Mouse (Mus musculus) testis, adult 2 months (tissue): Measurements from ENCODE around the gene Cxcl12. TPM values are rescaled to one million over a fixed set of nuclear protein-coding genes. Genes with fewer than 3 reads are reported as not detected.

Experiments
- H3K27ac ChIP-seq: fragments of 200-500 bp; 2 replicates; pipeline ENCODE4 v1.5.1; 2012; ENCODE audit warnings: low read depth, low read length; ENCODE audit not compliant: control insufficient read depth, insufficient read depth
- H3K27me3 ChIP-seq: fragments of 200-500 bp; 2 replicates; pipeline ENCODE4 v1.6.1; 2012; ENCODE audit warnings: mild to moderate bottlenecking, low read length, moderate library complexity; ENCODE audit not compliant: control insufficient read depth, insufficient read depth
- H3K36me3 ChIP-seq: fragments of 200-500 bp; 2 replicates; pipeline ENCODE4 v1.6.1; 2012; ENCODE audit warnings: mild to moderate bottlenecking, low read length; ENCODE audit not compliant: control insufficient read depth, insufficient read depth
- H3K4me1 ChIP-seq: fragments of 200-500 bp; 2 replicates; pipeline ENCODE4 v1.6.1; 2012; ENCODE audit warnings: low read length; ENCODE audit not compliant: control insufficient read depth, insufficient read depth
- H3K4me3 ChIP-seq: fragments of 200-500 bp; 2 replicates; pipeline ENCODE4 v1.5.1; 2012; ENCODE audit warnings: low read depth, mild to moderate bottlenecking, low read length, moderate library complexity, mixed read lengths; ENCODE audit not compliant: control insufficient read depth
- CTCF ChIP-seq: fragments of 200-500 bp; IDR thresholded peaks from 2 replicates; pipeline ENCODE4 v1.5.1; 2012; ENCODE audit warnings: low read depth, mild to moderate bottlenecking, inconsistent platforms, low read length, moderate library complexity; ENCODE audit not compliant: control insufficient read depth, insufficient read depth, insufficient replicate concordance
- POLR2A ChIP-seq: fragments of 200-500 bp; IDR thresholded peaks from 2 replicates; pipeline ENCODE4 v1.6.1; 2012; ENCODE audit warnings: low read depth, mild to moderate bottlenecking, inconsistent platforms, low read length, moderate library complexity; ENCODE audit not compliant: control insufficient read depth
- polyA plus RNA-seq: library from polyadenylated mRNA; depleted of rRNA; stranded (reverse); fragments of >200 nt; gene quantifications from 2 replicates; pipeline ENCODE4 v1.2.3, GENCODE M21; 2012

The Cxcl12 gene
- polyA plus RNA-seq, 1 experiment = 10.4 TPM

- no peak for TF ChIP-seq CTCF
- no peak for TF ChIP-seq POLR2A
- H3K4me1 ChIP-seq = no peaks in the 10 kb centered on the region
- H3K27me3 ChIP-seq = no peaks in the 10 kb centered on the region
- no peak overlapping the region for H3K27ac ChIP-seq
- H3K36me3 ChIP-seq = no peaks in the 10 kb centered on the region
- H3K4me3 ChIP-seq = no peak overlapping the region
Measured at GRCm38 (mm10) chr6:117210086-117210485, 41.8 kb downstream of the Cxcl12 start.

- H3K27me3 ChIP-seq = no peaks in the 10 kb centered on the region
- no peaks in the 10 kb centered on the region for H3K4me1 ChIP-seq
- H3K4me3 ChIP-seq = no peak overlapping the region
- no peaks in the 10 kb centered on the region for H3K36me3 ChIP-seq
- no peak overlapping the region for H3K27ac ChIP-seq
- TF ChIP-seq CTCF (no peak), POLR2A (no peak)
Measured at GRCm38 (mm10) chr6:117210536-117210935, 42.2 kb downstream of the Cxcl12 start.

- no peaks in the 10 kb centered on the region for H3K27me3 ChIP-seq
- no peak for TF ChIP-seq POLR2A
- H3K27ac ChIP-seq = no peak overlapping the region
- H3K4me3 ChIP-seq = no peak overlapping the region
- no peaks in the 10 kb centered on the region for H3K4me1 ChIP-seq
- H3K36me3 ChIP-seq = no peaks in the 10 kb centered on the region
Measured at GRCm38 (mm10) chr6:117214506-117214905, 46.2 kb downstream of the Cxcl12 start.

- no peak overlapping the region for H3K27ac ChIP-seq
- H3K4me1 ChIP-seq = no peaks in the 10 kb centered on the region
- TF ChIP-seq CTCF (no peak), POLR2A (no peak)
- H3K36me3 ChIP-seq = no peaks in the 10 kb centered on the region
- H3K4me3 ChIP-seq = no peak overlapping the region
- H3K27me3 ChIP-seq = no peaks in the 10 kb centered on the region
Measured at GRCm38 (mm10) chr6:117218442-117219299, 50.3 kb downstream of the Cxcl12 start.

- Histone ChIP-seq H3K4me3 (no peak overlapping the region), H3K27ac (no peak overlapping the region)
Measured at GRCm38 (mm10) chr6:117219300-117219680, 51.0 kb downstream of the Cxcl12 start.

GRCm38 (mm10) chr6:117219911-117220481, 51.7 kb downstream of the Cxcl12 start:
- TF ChIP-seq POLR2A (no peak), CTCF (no peak)
- no peak overlapping the region for H3K4me3 ChIP-seq
- H3K4me1 ChIP-seq = no peaks in the 10 kb centered on the region
- no peak overlapping the region for H3K27ac ChIP-seq
- no peaks in the 10 kb centered on the region for H3K36me3 ChIP-seq
- no peaks in the 10 kb centered on the region for H3K27me3 ChIP-seq

More at GRCm38 (mm10) chr6:117219300-117219680, 51.0 kb downstream of the Cxcl12 start:
- H3K4me1 ChIP-seq = no peaks in the 10 kb centered on the region
- no peaks in the 10 kb centered on the region for H3K36me3 ChIP-seq
- H3K27me3 ChIP-seq = no peaks in the 10 kb centered on the region
- TF ChIP-seq CTCF (no peak), POLR2A (no peak)

GRCm38 (mm10) chr6:117220831-117221345, 52.6 kb downstream of the Cxcl12 start:
- H3K27me3 ChIP-seq = no peaks in the 10 kb centered on the region
- no peak for TF ChIP-seq CTCF
- TF ChIP-seq POLR2A = no peak
- H3K36me3 ChIP-seq = no peaks in the 10 kb centered on the region
- no peak overlapping the region for H3K4me3 ChIP-seq
- H3K4me1 ChIP-seq = no peaks in the 10 kb centered on the region
- no peak overlapping the region for H3K27ac ChIP-seq
